9 mouse cellular contexts compared by ENCODE assay signal in genomic region chr3:107939403-107939802, GRCm38 (mm10). TPM values are rescaled to one million over a fixed set of nuclear protein-coding genes. Genes with fewer than 3 reads are reported as not detected.
DNase-seq lines count a peak whose midpoint lies in the region; ATAC-seq and TF ChIP-seq lines count a peak whose summit lies in the region.
"Had no signal": no experiment of that assay in that cellular context is flagged by ENCODE, and none has a peak within 500 bp of the region (broad histone marks: within the 10 kb centered on the region; RNA-seq: fewer than 3 reads in every experiment).

No protein-coding gene starts in this region.

- H3K4me2 ChIP-seq in kidney, postnatal 0 days (ENCODE audit: low read length), result no peak overlapping the region
- H3K4me2 ChIP-seq in lung, postnatal 0 days (replicated peaks; ENCODE audit: low read depth, low read length), result no peak overlapping the region

- H3K4me1 ChIP-seq in kidney, postnatal 0 days (replicated peaks; ENCODE audit: insufficient read depth, low read length), result 0 out of 2 replicates have a peak, but pooled peaks cover 8% of the 10 kb centered on the region
- H3K4me1 ChIP-seq in lung, postnatal 0 days (ENCODE audit: insufficient read depth, low read depth, low read length), result peaks cover 3% of the 10 kb centered on the region; the same call in 1 of the 2 replicates

- ATAC-seq in granulocyte monocyte progenitor cell, adult 5-6 weeks (replicated peaks; ENCODE audit: poor library complexity, severe bottlenecking), result peak; percentile 88
- ATAC-seq in kidney, postnatal 0 days (replicated peaks; ENCODE audit: low FRiP score, low read depth), result peak; percentile 67
- ATAC-seq in lung, postnatal 0 days, result peak; percentile 72
- no peak for ATAC-seq in inflammation-experienced regulatory T-cells, adult 6 months

- no peak overlapping the region for H3K27ac ChIP-seq in kidney, postnatal 0 days
- no peak overlapping the region for H3K27ac ChIP-seq in lung, postnatal 0 days (ENCODE audit: low read length)

- WGBS in kidney, postnatal 0 days, result 47% methylated on average over 3 of the region's 3 CpGs
- 28% methylated on average over 3 of the region's 3 CpGs for WGBS in lung, postnatal 0 days

- no peak overlapping the region for H3K9ac ChIP-seq in kidney, postnatal 0 days (ENCODE audit: low read depth, low read length)
- H3K9ac ChIP-seq in lung, postnatal 0 days (replicated peaks; ENCODE audit: low read depth), result no peak overlapping the region

- H3K4me3 ChIP-seq in kidney, postnatal 0 days (replicated peaks; ENCODE audit: low read depth, low read length), result no peak overlapping the region
- H3K4me3 ChIP-seq in lung, postnatal 0 days (ENCODE audit: low read depth, low read length), result no peak overlapping the region

- no peaks in the 10 kb centered on the region for H3K36me3 ChIP-seq in kidney, postnatal 0 days (ENCODE audit: insufficient read depth, low read length)
- H3K36me3 ChIP-seq in lung, postnatal 0 days (ENCODE audit: insufficient read depth, low read length), result no peaks in the 10 kb centered on the region

- no peaks in the 10 kb centered on the region for H3K9me3 ChIP-seq in kidney, postnatal 0 days (replicated peaks; ENCODE audit: low read length)
- H3K9me3 ChIP-seq in lung, postnatal 0 days (ENCODE audit: low read length), result no peaks in the 10 kb centered on the region

- no peak for TF ChIP-seq EP300 in lung, postnatal 0 days (IDR thresholded peaks at IDR 0.05)

- peak; percentile 3 to 15 for DNase-seq in CD8-positive naive resting alpha-beta T cell, adult 2 months (ENCODE audit: low read depth in 2 of 2, low spot score in 2 of 2)
- DNase-seq in R1 (ENCODE audit: low read depth, low spot score), result peak; percentile 69
- peak; percentile 53 to 70 for DNase-seq in cerebellum, postnatal 14 days
- DNase-seq in kidney, postnatal 0 days (ENCODE audit: low spot score), result peak; percentile 69
- peak; percentile 73 for DNase-seq in lung, postnatal 0 days (ENCODE audit: low spot score)
- peak; percentile 38 for DNase-seq in right cerebral cortex, postnatal 14 days

- no peaks in the 10 kb centered on the region for H3K27me3 ChIP-seq in kidney, postnatal 0 days (ENCODE audit: insufficient read depth, low read length)
- H3K27me3 ChIP-seq in lung, postnatal 0 days (replicated peaks; ENCODE audit: insufficient read depth, low read length), result no peaks in the 10 kb centered on the region

- peak; percentile 83 for TF ChIP-seq CTCF in kidney, postnatal 0 days (IDR thresholded peaks at IDR 0.05; ENCODE audit: low read depth)
- peak; percentile 91 for TF ChIP-seq CTCF in lung, postnatal 0 days (IDR thresholded peaks at IDR 0.05)

RNA-seq across cellular contexts. Expression of gene Gstm6, which starts 4.1 kb away (rescaled TPM):
- not detected in 2 replicates for total RNA-seq in granulocyte monocyte progenitor cell, adult 5-6 weeks (2014; fragmentation: Nextera tagmentation)
- not detected in 2 replicates for total RNA-seq in granulocyte monocyte progenitor cell, adult 5-6 weeks (2017)
- polyA plus RNA-seq in kidney, postnatal 0 days (2015; fragmentation: Nextera tagmentation; extraction: Ambion mirVana), result 8.5 and 8.8 TPM in 2 replicates
- polyA plus RNA-seq in lung, postnatal 0 days (2015; fragmentation: Nextera tagmentation; extraction: Ambion mirVana), result 3.6 and 4.1 TPM in 2 replicates
- polyA plus RNA-seq in inflammation-experienced regulatory T-cells, adult 6 months (2017; shearing (Covaris generic)), result not detected

RNA-seq across cellular contexts. Expression of gene Gstm7, which starts 7.8 kb away (rescaled TPM):
- 7.1 and 11.3 TPM in 2 replicates for total RNA-seq in granulocyte monocyte progenitor cell, adult 5-6 weeks (2014; fragmentation: Nextera tagmentation)
- 1.8 and 7.3 TPM in 2 replicates for total RNA-seq in granulocyte monocyte progenitor cell, adult 5-6 weeks (2017)
- 17.7 and 18.3 TPM in 2 replicates for polyA plus RNA-seq in kidney, postnatal 0 days (2015; fragmentation: Nextera tagmentation; extraction: Ambion mirVana)
- polyA plus RNA-seq in lung, postnatal 0 days (2015; fragmentation: Nextera tagmentation; extraction: Ambion mirVana), result 5.6 and 6.5 TPM in 2 replicates
- 1 to 10 TPM in 1 of 3 experiments, not detected in 2; 1.5 TPM for polyA plus RNA-seq in inflammation-experienced regulatory T-cells, adult 6 months (2017; shearing (Covaris generic))

RNA-seq across cellular contexts. Expression of gene Gstm3, which starts 29.7 kb away (rescaled TPM):
- not detected in 2 replicates for total RNA-seq in granulocyte monocyte progenitor cell, adult 5-6 weeks (2014; fragmentation: Nextera tagmentation)
- total RNA-seq in granulocyte monocyte progenitor cell, adult 5-6 weeks (2017), result not detected in 2 replicates
- polyA plus RNA-seq in kidney, postnatal 0 days (2015; fragmentation: Nextera tagmentation; extraction: Ambion mirVana), result 0.14 and 0.17 TPM in 2 replicates
- polyA plus RNA-seq in lung, postnatal 0 days (2015; fragmentation: Nextera tagmentation; extraction: Ambion mirVana), result 0.27 and 0.40 TPM in 2 replicates
- not detected for polyA plus RNA-seq in inflammation-experienced regulatory T-cells, adult 6 months (2017; shearing (Covaris generic))
- total RNA-seq: layer of hippocampus, postnatal 36 days had no signal

RNA-seq across cellular contexts. Expression of gene Gstm5, which starts 43.8 kb away (rescaled TPM):
- total RNA-seq in granulocyte monocyte progenitor cell, adult 5-6 weeks (2014; fragmentation: Nextera tagmentation), result 16.0 and 24.7 TPM in 2 replicates
- 13.2 and 18.3 TPM in 2 replicates for total RNA-seq in granulocyte monocyte progenitor cell, adult 5-6 weeks (2017)
- 246 and 258 TPM in 2 replicates for polyA plus RNA-seq in kidney, postnatal 0 days (2015; fragmentation: Nextera tagmentation; extraction: Ambion mirVana)
- 47.2 and 50.4 TPM in 2 replicates for polyA plus RNA-seq in lung, postnatal 0 days (2015; fragmentation: Nextera tagmentation; extraction: Ambion mirVana)
- polyA plus RNA-seq in inflammation-experienced regulatory T-cells, adult 6 months (2017; shearing (Covaris generic)), result 1 to 10 TPM in 1 of 3 experiments, not detected in 2; 1.4 TPM

RNA-seq across cellular contexts. Expression of gene Gstm2, which starts 46.9 kb away (rescaled TPM):
- 2.2 and 6.2 TPM in 2 replicates for total RNA-seq in granulocyte monocyte progenitor cell, adult 5-6 weeks (2014; fragmentation: Nextera tagmentation)
- total RNA-seq in granulocyte monocyte progenitor cell, adult 5-6 weeks (2017), result 4.3 and 5.6 TPM in 2 replicates
- 148 and 155 TPM in 2 replicates for polyA plus RNA-seq in kidney, postnatal 0 days (2015; fragmentation: Nextera tagmentation; extraction: Ambion mirVana)
- 129 and 132 TPM in 2 replicates for polyA plus RNA-seq in lung, postnatal 0 days (2015; fragmentation: Nextera tagmentation; extraction: Ambion mirVana)
- polyA plus RNA-seq in inflammation-experienced regulatory T-cells, adult 6 months (2017; shearing (Covaris generic)), result not detected

Comparison
In these comparisons a context has a peak if more than half of its experiments do, and no peak if none do; other contexts are left out.
1. DNase-seq: peak in every context shown above with its lines; median percentile 73 in lung, postnatal 0 days; 69 in R1; 69 in kidney, postnatal 0 days; 62 in cerebellum, postnatal 14 days; 38 in right cerebral cortex, postnatal 14 days; 9 in CD8-positive naive resting alpha-beta T cell, adult 2 months.